Mouse (Mus musculus) cerebellum, adult 8-10 months (tissue): Measurements from ENCODE around the gene 4931423N10Rik.
"Not testable (repeated sequence)": the region's sequence is repeated elsewhere in the genome, so short reads cannot be mapped to it uniquely, and the experiment has no call there.

Experiments used
- DNase-seq: peaks from one replicate; pipeline ENCODE4 v3.0.0; 2022

The 4931423N10Rik gene

DNA sequence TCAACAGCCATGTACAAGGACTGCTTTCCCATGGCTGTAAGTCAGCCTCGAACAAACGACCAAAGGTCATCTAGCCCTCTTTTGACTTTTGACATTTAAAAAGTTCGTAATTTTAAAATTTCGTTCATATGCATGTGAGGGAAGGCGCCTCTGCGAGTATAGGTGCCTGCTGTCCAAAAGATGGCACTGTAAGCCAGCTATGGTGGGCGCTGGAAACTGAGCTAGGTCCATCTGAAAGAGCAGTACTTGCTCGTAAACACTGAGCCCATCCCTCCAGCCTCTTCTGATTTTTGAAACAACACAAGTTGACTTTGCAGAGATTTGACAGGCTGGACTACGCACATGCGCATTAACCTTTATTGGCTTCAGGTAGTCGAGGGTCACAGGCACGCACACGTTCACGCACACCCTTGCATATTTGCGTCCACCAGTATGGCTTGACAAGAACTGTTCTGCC is at the start of gene 4931423N10Rik:
Gene 4931423N10Rik (plus strand): TSS at position 407 of the 457 bp plus-strand sequence.
- DNase-seq: no peak

DNA sequence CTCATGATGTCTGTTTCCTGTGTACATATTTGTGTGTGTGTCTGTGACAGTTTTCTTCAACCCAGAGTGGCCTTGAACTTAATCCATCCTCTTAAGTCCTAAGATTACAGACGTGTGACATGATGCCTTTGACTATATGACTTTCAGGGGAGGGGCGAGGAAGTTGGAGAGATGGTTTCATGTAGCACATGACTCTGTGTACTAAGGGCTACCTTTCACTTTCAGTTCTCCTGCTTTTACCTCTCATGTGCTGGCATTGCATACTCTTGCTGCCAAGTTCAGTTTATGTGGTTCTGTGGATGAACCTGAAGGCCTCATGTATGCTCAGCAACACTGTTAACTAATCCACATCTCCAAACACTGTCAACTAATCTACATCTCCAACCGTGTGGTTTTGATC is 35.0 kb upstream of the 4931423N10Rik start:
- DNase-seq: no peak

DNA sequence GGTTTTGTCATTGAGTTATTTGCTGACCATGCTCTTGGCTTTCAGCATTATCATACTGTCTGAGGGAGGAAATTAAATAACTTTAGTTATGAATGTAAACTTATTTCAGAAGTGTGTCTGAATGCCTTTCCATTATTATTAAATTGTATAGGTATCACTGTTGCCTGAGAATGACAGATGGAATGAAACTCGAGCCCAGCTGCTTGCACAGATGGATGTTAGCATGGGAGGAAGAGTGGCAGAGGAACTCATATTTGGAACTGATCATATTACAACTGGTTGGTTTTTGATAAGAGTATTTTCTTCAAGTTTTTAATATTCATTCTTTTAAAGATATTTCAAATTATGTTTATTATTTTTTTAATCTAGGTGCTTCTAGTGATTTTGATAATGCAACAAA is 12.9 kb upstream of the 4931423N10Rik start:
- no peak for DNase-seq

DNA sequence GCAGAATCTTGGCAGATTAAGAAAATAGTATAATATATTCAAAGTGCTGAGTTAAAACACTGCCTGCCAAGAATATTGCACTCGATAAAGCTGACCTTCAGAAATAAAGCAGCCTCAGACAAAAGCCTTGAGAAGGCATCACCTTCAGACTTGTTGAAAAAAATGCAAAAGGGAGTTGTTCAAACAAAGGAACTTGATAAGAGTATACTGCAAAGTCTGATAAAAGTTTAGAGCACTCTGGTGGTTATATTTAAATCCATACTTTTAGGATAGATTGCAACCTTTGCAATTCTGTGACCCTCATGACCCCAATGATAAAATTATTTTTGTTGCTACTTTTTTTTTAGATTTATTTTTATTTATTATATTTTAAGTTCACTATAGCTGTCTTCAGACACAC is 6.2 kb upstream of the 4931423N10Rik start:
- no peak for DNase-seq

DNA sequence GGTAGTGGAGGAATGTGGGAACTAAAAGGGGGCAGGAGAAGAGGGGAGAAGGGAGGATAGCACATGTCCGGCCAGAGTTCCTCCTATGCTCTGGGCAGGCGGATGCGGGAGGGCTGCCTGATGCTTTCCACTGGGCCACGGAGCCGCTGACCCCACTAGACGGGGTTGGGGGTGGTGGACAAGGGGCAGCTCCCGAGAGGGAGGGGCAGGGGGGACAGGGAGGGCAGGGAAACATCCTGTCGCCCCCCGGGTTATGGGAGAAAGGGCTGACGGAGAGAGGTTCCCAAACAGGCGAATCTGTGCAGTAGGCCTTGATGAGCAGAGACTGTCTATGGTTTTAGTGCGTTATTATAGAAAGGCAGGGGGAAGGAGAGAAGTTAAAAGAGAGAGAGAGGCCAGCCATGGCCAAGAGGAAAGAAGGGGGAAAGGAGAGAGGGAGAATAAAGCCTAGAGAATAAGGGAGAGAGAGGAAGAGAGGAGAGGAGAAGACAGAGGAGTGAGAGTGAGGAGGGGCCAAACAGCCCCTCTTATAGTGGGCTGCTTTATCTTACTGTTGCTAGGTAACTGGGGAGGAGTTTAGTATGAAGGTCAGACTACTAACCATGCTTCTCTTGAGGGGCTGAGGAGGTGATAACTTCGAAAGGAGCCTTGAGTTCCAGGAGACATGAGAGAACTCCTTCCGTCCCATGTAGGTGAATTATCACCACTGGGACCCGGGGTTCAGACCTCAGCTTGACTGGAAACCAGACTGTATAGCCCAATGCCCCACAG is 4.2 kb upstream of the 4931423N10Rik start:
- DNase-seq: no peak

DNA sequence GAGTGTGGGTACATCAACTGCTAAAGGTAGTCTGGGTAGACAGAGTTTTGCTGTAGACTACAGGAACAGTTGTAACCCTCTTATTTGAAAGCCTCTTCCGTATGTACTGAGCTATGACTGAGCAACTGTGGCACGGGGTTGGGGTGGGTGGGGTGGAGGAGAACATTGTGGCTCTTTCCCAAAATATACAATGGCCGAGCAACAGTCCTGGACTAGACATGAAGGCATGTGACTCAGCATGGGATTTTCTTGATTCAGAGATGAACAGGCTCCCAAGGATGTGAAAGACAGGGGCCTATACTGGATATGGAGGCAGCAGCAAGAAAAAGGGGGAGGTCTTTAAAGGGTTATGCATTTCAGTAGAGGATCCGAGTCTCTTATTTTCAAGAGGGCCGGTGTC is 6.4 kb downstream of the 4931423N10Rik start:
- no peak for DNase-seq

DNA sequence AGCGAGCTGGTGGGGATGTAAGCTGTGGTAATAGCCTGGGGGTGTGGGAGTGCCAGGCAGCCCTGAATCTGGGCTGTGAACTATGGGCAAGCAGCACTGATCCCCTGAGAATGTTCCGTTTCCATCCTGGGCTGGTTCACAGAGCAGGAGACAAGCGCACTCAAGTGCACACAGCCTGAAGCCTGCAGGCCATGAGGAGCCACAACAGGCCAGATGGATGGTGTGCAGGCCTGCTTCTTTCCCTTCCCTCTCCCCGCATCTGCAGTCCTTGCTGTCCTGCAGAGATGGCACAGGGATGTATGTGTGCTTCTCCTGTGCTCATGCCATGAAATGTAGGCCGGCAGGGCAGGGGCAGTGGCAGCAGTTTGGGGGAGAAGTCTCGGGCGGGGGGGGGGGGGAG is 17.9 kb downstream of the 4931423N10Rik start:
- no peak for DNase-seq

DNA sequence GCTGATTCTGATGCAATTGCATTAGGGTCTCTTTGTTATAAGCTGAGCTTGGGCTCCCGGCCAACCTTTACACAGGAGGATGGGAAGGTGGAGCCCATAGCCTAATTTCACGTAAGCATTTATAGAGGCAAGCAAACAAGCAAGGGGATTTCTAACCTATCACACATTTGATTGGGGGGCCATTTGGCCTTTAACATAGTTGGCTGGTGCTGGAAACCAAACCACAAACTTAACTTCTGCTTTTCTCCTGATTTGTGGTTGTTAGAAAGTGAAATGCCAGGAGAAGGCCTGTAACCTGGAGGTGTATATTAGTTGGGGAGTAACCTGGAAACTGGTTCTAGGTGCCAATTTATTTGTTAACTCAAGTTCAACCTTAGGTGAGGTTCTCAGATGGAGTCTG is 21.2 kb downstream of the 4931423N10Rik start:
- DNase-seq: no peak

DNA sequence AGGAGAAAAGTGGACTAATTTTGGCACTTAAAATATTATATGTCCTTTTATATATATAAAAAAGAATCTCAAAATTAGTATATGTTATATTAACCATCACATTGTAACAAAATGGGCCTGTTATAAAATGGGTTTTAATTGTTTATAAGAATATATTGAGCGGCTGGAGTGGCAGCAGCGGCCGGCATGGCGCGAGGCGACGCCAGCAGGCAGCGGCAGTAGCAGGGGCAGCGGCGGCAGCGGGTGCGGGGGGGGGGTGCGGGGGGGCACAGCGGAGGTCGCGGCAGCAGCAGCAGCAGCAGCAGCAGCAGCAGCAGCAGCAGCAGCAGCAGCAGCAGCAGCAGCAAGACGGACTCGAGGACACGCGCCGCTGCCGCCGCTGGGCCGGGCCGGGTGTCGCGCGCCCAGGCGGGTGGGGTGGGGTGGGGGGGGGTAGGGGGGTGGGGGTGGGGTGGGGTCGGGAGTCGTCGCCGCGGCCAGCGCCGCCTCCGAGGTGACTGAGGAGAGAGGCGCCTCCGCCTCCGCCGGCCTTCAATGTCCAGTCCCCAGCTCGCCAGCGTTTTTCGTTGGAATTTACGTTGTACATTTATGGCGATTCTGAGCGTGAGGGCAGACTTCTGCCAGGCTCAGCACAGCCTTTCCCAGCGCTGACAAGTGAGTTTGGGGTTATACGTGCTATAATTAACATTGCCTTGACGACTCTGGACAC is 26.9 kb downstream of the 4931423N10Rik start:
- no peak for DNase-seq

DNA sequence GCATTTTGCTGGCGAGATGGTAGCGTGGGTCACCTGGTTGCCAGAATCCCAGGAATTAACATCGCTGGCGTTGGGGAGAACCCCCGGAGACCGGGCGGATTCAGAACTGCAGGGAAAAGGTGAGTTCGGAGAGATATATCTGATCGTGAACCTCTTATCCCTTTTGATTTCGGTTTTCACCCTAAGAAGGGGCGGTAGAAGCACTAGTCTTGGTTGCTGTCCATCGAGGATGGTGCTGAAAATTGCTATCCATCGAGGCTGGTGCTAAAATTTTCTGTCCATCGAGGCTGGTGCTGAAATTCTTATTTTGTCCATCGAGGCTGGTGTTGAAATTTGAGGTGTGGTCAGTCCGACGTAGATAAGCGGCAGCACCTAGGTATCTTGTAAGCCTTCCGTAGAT is 83.7 kb downstream of the 4931423N10Rik start:
- not testable (repeated sequence) for DNase-seq

DNA sequence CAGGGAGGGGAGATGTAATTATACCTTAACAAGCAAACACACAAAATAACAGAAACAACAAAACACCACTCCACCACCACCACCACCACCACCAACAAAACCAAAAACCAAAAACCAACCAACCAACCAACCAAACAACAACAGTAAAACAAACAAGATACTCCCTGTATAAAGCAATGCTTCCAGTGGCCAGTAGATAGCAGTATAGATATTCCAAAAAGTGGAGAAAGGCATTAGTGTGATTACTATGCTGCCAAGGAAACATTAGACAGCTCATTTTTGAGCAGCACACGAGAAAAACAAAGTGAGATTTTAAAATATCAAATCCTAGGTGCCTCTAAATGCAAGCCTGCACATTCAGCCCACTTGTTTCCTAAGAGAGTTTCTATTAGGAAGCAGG is 107.6 kb downstream of the 4931423N10Rik start:
- no peak for DNase-seq
